Mouse (Mus musculus): Measurements from ENCODE around the gene Krt16. TPM values are rescaled to one million over a fixed set of nuclear protein-coding genes. Genes with fewer than 3 reads are reported as not detected.

The Krt16 gene
- not detected in 2 replicates for polyA plus RNA-seq (2016; fragmentation: Nextera tagmentation; extraction: Ambion mirVana)

DNA sequence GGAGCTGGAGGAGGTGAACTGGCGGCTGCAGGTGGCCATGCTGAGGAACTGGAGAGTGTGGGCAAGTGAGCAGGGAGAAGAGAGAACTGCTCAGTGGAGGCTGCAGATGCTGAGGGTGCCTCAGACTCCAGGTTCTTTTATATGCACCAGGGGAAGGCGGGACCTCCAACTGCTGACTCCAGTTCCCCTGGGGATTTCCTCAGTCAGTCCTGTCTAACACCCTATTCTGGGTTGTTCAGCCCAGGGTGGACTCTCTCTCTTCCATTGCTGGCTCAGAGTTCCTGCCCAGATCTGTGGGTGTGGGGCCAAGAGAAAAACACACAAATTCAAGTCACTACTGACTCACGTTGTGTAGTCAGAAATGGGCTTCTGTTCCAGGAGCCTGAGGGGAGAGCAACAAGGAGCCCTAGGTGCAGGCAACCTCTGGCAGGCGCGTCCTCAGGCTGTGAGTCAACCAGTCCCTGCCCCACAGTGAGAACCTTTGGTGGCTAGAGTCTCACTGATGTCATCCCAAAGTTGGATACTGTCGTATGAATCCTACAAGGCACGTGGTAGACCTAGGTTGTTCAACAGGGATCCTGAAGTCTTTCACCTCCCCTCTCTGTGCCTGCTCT, at the start of gene Krt16:
Krt16 (minus strand) TSS at position 51 of the 614 bp plus-strand sequence.
- ATAC-seq (ENCODE audit: insufficient number of reproducible peaks, insufficient read depth, low FRiP score, low TSS enrichment, low read depth): no peak
- Histone ChIP-seq H3K27me3 (no peaks in the 10 kb centered on the region), H3K4me3 (replicated peaks) (no peak within 1 kb of the TSS), H3K36me3 (no peaks in the 10 kb centered on the region), H3K9me3 (no peaks in the 10 kb centered on the region), H3K9ac (replicated peaks) (no peak within 1 kb of the TSS), H3K4me2 (no peak within 1 kb of the TSS), H3K27ac (no peak within 1 kb of the TSS), H3K4me1 (replicated peaks) (no peaks in the 10 kb centered on the region)
- WGBS: 81% methylated on average over 7 of the region's 7 CpGs

DNA sequence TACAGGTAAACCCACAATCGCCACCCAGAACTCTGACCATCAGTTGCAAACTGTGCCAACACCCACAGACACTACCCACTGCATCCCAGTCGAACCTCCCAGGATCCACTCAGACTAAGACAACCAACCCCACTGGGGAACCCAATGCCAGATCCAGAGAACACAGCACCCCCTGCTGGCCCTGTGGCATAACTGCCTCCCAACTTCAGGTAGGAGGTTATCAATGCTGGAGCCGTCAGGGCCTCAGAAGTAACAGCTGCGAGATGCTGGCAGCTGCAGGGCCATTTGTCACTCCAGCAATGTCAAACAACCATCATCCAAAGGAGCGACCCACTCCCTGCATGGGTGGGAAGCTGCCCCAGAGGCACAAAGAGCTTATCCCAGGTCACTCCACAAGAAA, 49.1 kb upstream of the Krt16 start:
- Histone ChIP-seq H3K27ac (no peak overlapping the region), H3K36me3 (no peaks in the 10 kb centered on the region), H3K9ac (replicated peaks) (no peak overlapping the region), H3K27me3 (no peaks in the 10 kb centered on the region), H3K4me3 (replicated peaks) (no peak overlapping the region), H3K4me1 (replicated peaks) (no peaks in the 10 kb centered on the region; the same call in 1 of the 2 replicates), H3K4me2 (peak overlapping the region; percentile 44), H3K9me3 (no peaks in the 10 kb centered on the region)
- no peak for ATAC-seq (ENCODE audit: insufficient number of reproducible peaks, insufficient read depth, low FRiP score, low TSS enrichment, low read depth)
- WGBS: 36% methylated on average over 5 of the region's 5 CpGs

GRCm38 (mm10) chr11:100295308-100295707, 46.6 kb upstream of the Krt16 start:
- Histone ChIP-seq H3K4me2 (no peak overlapping the region), H3K9ac (replicated peaks) (no peak overlapping the region), H3K27ac (no peak overlapping the region), H3K36me3 (no peaks in the 10 kb centered on the region), H3K4me1 (replicated peaks) (peaks cover 10% of the 10 kb centered on the region; the same call in 1 of the 2 replicates), H3K27me3 (no peaks in the 10 kb centered on the region), H3K9me3 (no peaks in the 10 kb centered on the region), H3K4me3 (replicated peaks) (no peak overlapping the region)
- 6% methylated on average over 10 of the region's 10 CpGs for WGBS
- no peak; the same call in 1 of the 2 replicates for ATAC-seq (ENCODE audit: insufficient number of reproducible peaks, insufficient read depth, low FRiP score, low TSS enrichment, low read depth)

- no peak for ATAC-seq (ENCODE audit: insufficient number of reproducible peaks, insufficient read depth, low FRiP score, low TSS enrichment, low read depth)
- no peak overlapping the region for H3K9ac ChIP-seq (replicated peaks)
- H3K27ac ChIP-seq: no peak overlapping the region
- 62% methylated on average over 6 of the region's 6 CpGs for WGBS
- no peak overlapping the region for H3K4me2 ChIP-seq
- H3K9me3 ChIP-seq: no peaks in the 10 kb centered on the region
- H3K36me3 ChIP-seq: no peaks in the 10 kb centered on the region
- no peaks in the 10 kb centered on the region for H3K27me3 ChIP-seq
- peaks cover 10% of the 10 kb centered on the region; the same call in 1 of the 2 replicates for H3K4me1 ChIP-seq (replicated peaks)
- no peak overlapping the region for H3K4me3 ChIP-seq (replicated peaks)
Measured at GRCm38 (mm10) chr11:100292884-100293283, 44.2 kb upstream of the Krt16 start.

DNA sequence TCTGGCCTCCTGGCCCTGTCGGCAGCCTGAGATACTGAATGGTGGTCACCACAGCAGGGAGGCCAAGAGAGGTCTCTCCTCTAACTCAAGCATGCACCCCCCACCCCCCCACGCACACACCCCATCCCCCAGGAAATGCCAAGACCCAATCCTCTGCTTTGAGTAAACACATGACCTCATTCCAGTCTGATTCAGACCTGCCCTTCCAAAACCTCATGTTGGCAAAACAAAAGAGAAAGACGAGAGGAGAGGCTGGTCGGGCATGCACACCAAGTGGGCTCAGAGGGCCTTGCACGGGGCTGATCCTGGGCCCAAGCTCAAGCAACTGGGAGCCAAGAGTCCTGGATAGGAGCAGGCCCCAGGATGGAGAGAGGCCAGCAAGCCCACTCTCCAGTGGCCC, 41.5 kb upstream of the Krt16 start:
- H3K4me2 ChIP-seq: no peak overlapping the region
- WGBS: 65% methylated on average over 5 of the region's 5 CpGs
- H3K27me3 ChIP-seq: no peaks in the 10 kb centered on the region
- H3K9ac ChIP-seq (replicated peaks): no peak overlapping the region
- H3K27ac ChIP-seq: no peak overlapping the region
- H3K4me1 ChIP-seq (replicated peaks): 0 out of 2 replicates have a peak, but pooled peaks cover 10% of the 10 kb centered on the region
- H3K9me3 ChIP-seq: no peaks in the 10 kb centered on the region
- no peaks in the 10 kb centered on the region for H3K36me3 ChIP-seq
- no peak for ATAC-seq (ENCODE audit: insufficient number of reproducible peaks, insufficient read depth, low FRiP score, low TSS enrichment, low read depth)
- H3K4me3 ChIP-seq (replicated peaks): no peak overlapping the region

DNA sequence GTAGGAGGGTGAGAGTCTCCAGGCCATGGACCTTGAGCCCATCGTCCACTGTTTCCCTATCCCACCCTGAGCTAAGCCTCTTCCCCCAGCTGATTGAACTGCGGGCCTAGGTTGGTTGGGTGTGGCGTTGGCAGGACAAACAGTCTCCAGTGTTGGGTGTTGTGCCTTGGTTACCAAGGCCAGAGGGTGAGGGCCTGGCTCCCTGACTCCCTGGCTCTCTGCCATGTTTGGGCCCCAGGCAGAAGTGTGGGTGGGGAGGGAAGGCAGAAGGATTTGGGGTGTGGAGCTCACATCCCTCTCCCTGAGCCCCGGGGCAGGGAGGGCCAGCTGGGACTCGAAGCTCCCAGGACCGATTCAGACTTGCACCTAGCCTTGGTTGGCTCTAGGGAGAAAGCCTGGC, 40.2 kb upstream of the Krt16 start:
- no peak overlapping the region for H3K4me2 ChIP-seq
- no peaks in the 10 kb centered on the region for H3K27me3 ChIP-seq
- H3K9me3 ChIP-seq: no peaks in the 10 kb centered on the region
- no peaks in the 10 kb centered on the region for H3K36me3 ChIP-seq
- WGBS: 81% methylated on average over 6 of the region's 6 CpGs
- H3K4me1 ChIP-seq (replicated peaks): 0 out of 2 replicates have a peak, but pooled peaks cover 10% of the 10 kb centered on the region
- no peak overlapping the region for H3K9ac ChIP-seq (replicated peaks)
- H3K27ac ChIP-seq: no peak overlapping the region
- no peak for ATAC-seq (ENCODE audit: insufficient number of reproducible peaks, insufficient read depth, low FRiP score, low TSS enrichment, low read depth)
- H3K4me3 ChIP-seq (replicated peaks): no peak overlapping the region

- H3K4me2 ChIP-seq: no peak overlapping the region
- 42% methylated on average over 10 of the region's 10 CpGs for WGBS
- H3K4me3 ChIP-seq (replicated peaks): no peak overlapping the region
- H3K36me3 ChIP-seq: no peaks in the 10 kb centered on the region
- H3K27me3 ChIP-seq: no peaks in the 10 kb centered on the region
- H3K9ac ChIP-seq (replicated peaks): no peak overlapping the region
- H3K4me1 ChIP-seq (replicated peaks): 0 out of 2 replicates have a peak, but pooled peaks cover 10% of the 10 kb centered on the region
- ATAC-seq (ENCODE audit: insufficient number of reproducible peaks, insufficient read depth, low FRiP score, low TSS enrichment, low read depth): no peak; the same call in 1 of the 2 replicates
- H3K27ac ChIP-seq: peak overlapping the region; percentile 42; the same call in 1 of the 2 replicates
- no peaks in the 10 kb centered on the region for H3K9me3 ChIP-seq
Measured at GRCm38 (mm10) chr11:100287024-100287423, 38.3 kb upstream of the Krt16 start.

- no peak overlapping the region for H3K27ac ChIP-seq
- WGBS: 84% methylated on average over 4 of the region's 4 CpGs
Measured at GRCm38 (mm10) chr11:100284988-100285387, 36.3 kb upstream of the Krt16 start.

DNA sequence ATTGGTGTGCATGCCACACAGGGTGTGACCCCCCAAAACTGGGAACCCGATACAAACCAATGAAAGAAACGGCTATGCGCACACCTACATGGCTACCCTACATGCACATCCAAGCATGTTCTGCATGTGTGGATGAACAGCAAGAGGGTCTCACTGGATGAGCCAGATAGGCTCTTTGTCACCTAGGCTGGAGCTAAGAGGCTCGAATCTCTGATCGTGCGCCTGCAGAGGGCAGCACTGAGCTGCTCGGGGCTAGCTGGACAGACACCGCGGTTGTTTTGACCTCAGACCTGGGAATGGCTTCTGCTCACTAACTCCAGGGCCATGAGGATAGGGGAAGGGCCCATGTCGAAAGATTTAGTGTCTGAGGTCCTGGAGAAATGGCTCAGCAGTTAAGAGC, 33.8 kb upstream of the Krt16 start:
- Histone ChIP-seq H3K27ac (no peak overlapping the region), H3K9me3 (no peaks in the 10 kb centered on the region)

More at GRCm38 (mm10) chr11:100284988-100285387, 36.3 kb upstream of the Krt16 start:
- no peak overlapping the region for H3K9ac ChIP-seq (replicated peaks)
- no peak overlapping the region for H3K4me2 ChIP-seq
- ATAC-seq (ENCODE audit: insufficient number of reproducible peaks, insufficient read depth, low FRiP score, low TSS enrichment, low read depth): no peak
- H3K36me3 ChIP-seq: no peaks in the 10 kb centered on the region
- H3K9me3 ChIP-seq: no peaks in the 10 kb centered on the region
- H3K4me1 ChIP-seq (replicated peaks): no peaks in the 10 kb centered on the region
- H3K4me3 ChIP-seq (replicated peaks): no peak overlapping the region
- H3K27me3 ChIP-seq: no peaks in the 10 kb centered on the region

GRCm38 (mm10) chr11:100281596-100282544, 33.2 kb upstream of the Krt16 start:
- ATAC-seq (ENCODE audit: insufficient number of reproducible peaks, insufficient read depth, low FRiP score, low TSS enrichment, low read depth): peak; percentile 21; the same call in 1 of the 2 replicates

More for the DNA sequence above, 33.8 kb upstream of the Krt16 start:
- 25% methylated on average over 10 of the region's 10 CpGs for WGBS
- H3K27me3 ChIP-seq: no peaks in the 10 kb centered on the region
- H3K4me2 ChIP-seq: no peak overlapping the region
- H3K4me3 ChIP-seq (replicated peaks): no peak overlapping the region
- H3K9ac ChIP-seq (replicated peaks): no peak overlapping the region
- H3K4me1 ChIP-seq (replicated peaks): no peaks in the 10 kb centered on the region
- no peaks in the 10 kb centered on the region for H3K36me3 ChIP-seq
- peak; percentile 43; the same call in 1 of the 2 replicates for ATAC-seq (ENCODE audit: insufficient number of reproducible peaks, insufficient read depth, low FRiP score, low TSS enrichment, low read depth)

GRCm38 (mm10) chr11:100278759-100279158, 30.1 kb upstream of the Krt16 start:
- H3K27me3 ChIP-seq: no peaks in the 10 kb centered on the region
- H3K36me3 ChIP-seq: no peaks in the 10 kb centered on the region
- no peaks in the 10 kb centered on the region for H3K9me3 ChIP-seq
- H3K27ac ChIP-seq: no peak overlapping the region
- 60% methylated on average over 5 of the region's 5 CpGs for WGBS
- ATAC-seq (ENCODE audit: insufficient number of reproducible peaks, insufficient read depth, low FRiP score, low TSS enrichment, low read depth): no peak
- no peak overlapping the region for H3K4me2 ChIP-seq
- H3K4me3 ChIP-seq (replicated peaks): no peak overlapping the region
- H3K4me1 ChIP-seq (replicated peaks): no peaks in the 10 kb centered on the region
- H3K9ac ChIP-seq (replicated peaks): no peak overlapping the region

More at GRCm38 (mm10) chr11:100281596-100282544, 33.2 kb upstream of the Krt16 start:
- no peaks in the 10 kb centered on the region for H3K4me1 ChIP-seq (replicated peaks)
- no peak overlapping the region for H3K9ac ChIP-seq (replicated peaks)
- no peaks in the 10 kb centered on the region for H3K27me3 ChIP-seq
- H3K27ac ChIP-seq: no peak overlapping the region
- H3K4me2 ChIP-seq: no peak overlapping the region
- H3K36me3 ChIP-seq: no peaks in the 10 kb centered on the region
- no peaks in the 10 kb centered on the region for H3K9me3 ChIP-seq
- no peak overlapping the region for H3K4me3 ChIP-seq (replicated peaks)
- 22% methylated on average over 11 of the region's 11 CpGs for WGBS

All from limb, embryonic 12.5 days (tissue).